Comparison of ENCODE assay signal across 8 mouse cellular contexts in genomic region chr3:144204413-144205311, GRCm38 (mm10). TPM values are rescaled to one million over a fixed set of nuclear protein-coding genes. Genes with fewer than 3 reads are reported as not detected.
DNase-seq lines count a peak whose midpoint lies in the region; ATAC-seq and TF ChIP-seq lines count a peak whose summit lies in the region.

TSS of gene Lmo4 (minus strand) at chr3:144205220.

- H3K9ac ChIP-seq in forebrain, embryonic 14.5 days (ENCODE audit: low read length) = peak within 1 kb of the TSS; percentile 97
- H3K9ac ChIP-seq in lung, embryonic 14.5 days = peak within 1 kb of the TSS; percentile 96

- intact Hi-C loops in heart, postnatal 14 days (cut with DNase I) = loop anchor here (5.0 to 10.0 kb wide), 3 partner anchors 178 to 510 kb away; no protein-coding TSS in a partner anchor

- H3K4me3 ChIP-seq in forebrain, embryonic 14.5 days (ENCODE audit: low read depth, low read length) = peak within 1 kb of the TSS; percentile 83
- H3K4me3 ChIP-seq in lung, embryonic 14.5 days (ENCODE audit: low read depth, low read length) = peak within 1 kb of the TSS; percentile 68

- no peaks in the 10 kb centered on the region for H3K9me3 ChIP-seq in forebrain, embryonic 14.5 days (replicated peaks; ENCODE audit: control insufficient read depth, low read length)
- H3K9me3 ChIP-seq in lung, embryonic 14.5 days (ENCODE audit: low read depth, low read length) = no peaks in the 10 kb centered on the region

- H3K36me3 ChIP-seq in forebrain, embryonic 14.5 days (ENCODE audit: control insufficient read depth, insufficient read depth, low read length) = no peaks in the 10 kb centered on the region; the same call in 1 of the 2 replicates
- peaks cover 15% of the 10 kb centered on the region; the same call in 1 of the 2 replicates for H3K36me3 ChIP-seq in lung, embryonic 14.5 days (ENCODE audit: insufficient read depth)

- peak within 1 kb of the TSS; percentile 94 for H3K4me2 ChIP-seq in forebrain, embryonic 14.5 days (ENCODE audit: low read length)
- peak within 1 kb of the TSS; percentile 96 for H3K4me2 ChIP-seq in lung, embryonic 14.5 days

- H3K27ac ChIP-seq in forebrain, embryonic 14.5 days (ENCODE audit: low read depth, low read length) = peak within 1 kb of the TSS; percentile 98
- H3K27ac ChIP-seq in lung, embryonic 14.5 days (ENCODE audit: low read depth) = peak within 1 kb of the TSS; percentile 99

- peak; percentile 9 for ATAC-seq in cerebellum, adult (ENCODE audit: insufficient number of reproducible peaks, low FRiP score, low TSS enrichment)
- ATAC-seq in forebrain, embryonic 14.5 days = peak; percentile 81
- ATAC-seq in lung, embryonic 14.5 days (ENCODE audit: insufficient read depth) = peak; percentile 74
- peak; percentile 43 for ATAC-seq in neutrophil, adult 5-6 weeks (ENCODE audit: extremely low read depth, insufficient number of reproducible peaks, low FRiP score, poor library complexity, severe bottlenecking)

- no peaks in the 10 kb centered on the region; the same call in 1 of the 2 replicates for H3K27me3 ChIP-seq in forebrain, embryonic 14.5 days (replicated peaks; ENCODE audit: control insufficient read depth, insufficient read depth, low read length)
- H3K27me3 ChIP-seq in lung, embryonic 14.5 days (ENCODE audit: insufficient read depth, low read length) = no peaks in the 10 kb centered on the region

- under 1% methylated on average over 55 of the region's 76 CpGs for WGBS in forebrain, embryonic 14.5 days
- 1% methylated on average over 76 of the region's 76 CpGs for WGBS in large intestine, adult 2 months
- WGBS in lung, embryonic 14.5 days = under 1% methylated on average over 55 of the region's 76 CpGs

- peak; percentile 51 for DNase-seq in ES-CJ7 (ENCODE audit: low read depth, low spot score)
- DNase-seq in forebrain, embryonic 14.5 days (ENCODE audit: low spot score) = peak; percentile 86
- DNase-seq in heart, postnatal 14 days = peak; percentile 90 to 92
- no peak for DNase-seq in large intestine, adult 2 months (ENCODE audit: low read depth, low spot score)
- DNase-seq in lung, embryonic 14.5 days = peak; percentile 83
- peak; percentile 83 to 87 for DNase-seq in thymus, postnatal 10 days (ENCODE audit: low spot score in 2 of 2)

- peaks cover 24% of the 10 kb centered on the region for H3K4me1 ChIP-seq in forebrain, embryonic 14.5 days (ENCODE audit: control insufficient read depth, insufficient read depth, low read length)
- H3K4me1 ChIP-seq in lung, embryonic 14.5 days (ENCODE audit: insufficient read depth) = 0 out of 2 replicates have a peak, but pooled peaks cover 4% of the 10 kb centered on the region

- no peak for TF ChIP-seq CTCF in lung, embryonic 14.5 days (IDR thresholded peaks at IDR 0.05; ENCODE audit: low read depth)

RNA-seq across cellular contexts. Expression of gene Lmo4, which starts in this region (rescaled TPM):
- 114 and 123 TPM in 2 replicates for polyA plus RNA-seq in forebrain, embryonic 14.5 days (2014; fragmentation: Nextera tagmentation; extraction: Ambion mirVana)
- 10 to 100 TPM; 33.2 to 34.5 TPM for total RNA-seq in heart, postnatal 14 days (2021)
- 33.3 and 39.8 TPM in 2 replicates for polyA plus RNA-seq in large intestine, adult 2 months (2012; rRNA removed)
- 48.1 and 49.8 TPM in 2 replicates for polyA plus RNA-seq in lung, embryonic 14.5 days (2014; fragmentation: Nextera tagmentation; extraction: Ambion mirVana)
- 51.7 and 58.0 TPM in 2 replicates for total RNA-seq in neutrophil, adult 5-6 weeks (2017)

Comparison
In these comparisons a context has a peak if more than half of its experiments do, and no peak if none do; other contexts are left out.
1. ATAC-seq: peak in every context shown above with its lines; median percentile 81 in forebrain, embryonic 14.5 days; 74 in lung, embryonic 14.5 days; 43 in neutrophil, adult 5-6 weeks; 9 in cerebellum, adult.